Mouse (Mus musculus) erythroblast, embryonic 14.5 days (primary cell): ENCODE results near the gene Aqp1.

Experiments
- GATA1 ChIP-seq: IDR thresholded peaks from 2 replicates; pipeline ENCODE4 v1.6.1; 2012; ENCODE audit warnings: low read length, inconsistent platforms, mixed read lengths
- TAL1 ChIP-seq: IDR thresholded peaks from 3 replicates; pipeline ENCODE4 v1.6.1; 2012; ENCODE audit warnings: low read length, inconsistent platforms, mixed read lengths

DNA sequence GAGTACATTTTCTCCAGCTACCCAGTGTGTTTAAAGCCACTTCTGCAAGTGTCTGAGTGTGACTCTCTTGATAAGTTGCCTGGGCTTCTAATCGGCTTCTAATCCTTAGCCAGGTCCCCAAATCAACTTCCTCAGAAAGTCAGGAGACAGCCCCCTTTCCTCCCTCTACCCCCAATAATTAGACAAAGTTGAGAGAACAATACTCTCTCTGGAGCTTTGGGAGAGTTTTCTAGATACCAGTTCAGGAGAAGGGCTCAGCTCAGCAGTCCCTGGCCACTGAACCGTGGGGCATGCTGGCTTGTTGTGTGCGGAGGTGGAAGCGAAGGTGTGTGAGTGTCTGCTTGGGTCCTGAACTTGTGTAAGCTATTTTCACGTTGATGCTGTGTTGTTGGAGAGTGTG lies 1.0 kb downstream of the Aqp1 start:
- TF ChIP-seq GATA1 (no peak), TAL1 (no peak)
